In the genomic region with DNA sequence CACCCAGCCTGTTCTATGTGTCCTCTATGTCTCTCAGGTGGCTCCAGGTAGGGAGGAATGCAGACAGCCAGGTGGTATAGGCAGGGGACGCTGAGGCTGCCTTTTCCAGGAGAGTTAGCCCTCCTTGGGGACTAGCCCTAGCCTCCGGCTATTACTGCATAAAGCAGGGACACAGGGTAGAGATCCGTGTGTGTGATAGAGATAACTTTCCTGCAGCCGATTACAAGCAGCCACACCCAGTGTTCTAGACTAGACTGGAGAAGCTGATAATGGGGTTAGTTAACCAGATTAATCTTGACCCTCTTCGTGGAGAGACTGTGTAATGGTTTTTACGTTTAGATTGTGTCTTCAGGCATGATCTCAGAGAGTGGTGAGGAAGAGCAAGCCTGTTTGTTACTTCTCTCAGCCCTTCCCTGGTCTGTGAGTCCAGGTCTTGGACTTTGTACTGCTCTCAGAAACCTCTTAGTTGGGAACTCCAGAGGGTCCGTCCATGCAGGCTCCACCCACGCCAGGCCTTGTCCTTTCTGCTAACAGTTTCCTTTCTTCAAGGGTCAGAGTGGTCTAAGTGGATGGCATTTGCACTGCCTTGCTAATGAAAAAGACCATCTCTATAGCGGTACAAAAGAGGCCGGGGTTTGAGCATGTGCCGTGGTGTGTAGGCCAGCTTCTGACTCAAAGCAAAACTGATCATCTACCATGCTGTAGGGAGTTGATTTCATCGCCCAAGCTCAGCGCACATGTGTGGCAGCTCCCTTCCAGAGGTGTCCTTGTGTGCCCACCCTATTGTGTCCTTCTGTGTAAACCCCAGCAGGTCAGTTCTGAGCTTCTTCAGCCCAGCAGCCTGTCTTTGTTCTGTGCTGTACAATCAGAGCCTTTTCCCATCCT, we compare ENCODE assay signal across 14 mouse cellular contexts. TPM values are rescaled to one million over a fixed set of nuclear protein-coding genes. Genes with fewer than 3 reads are reported as not detected.
A peak's percentile ranks its signal among the peaks of the same experiment; 100 is the strongest.
DNase-seq lines count a peak whose midpoint lies in the region; ATAC-seq and TF ChIP-seq lines count a peak whose summit lies in the region.
"Had no signal": no experiment of that assay in that cellular context is flagged by ENCODE, and none has a peak within 500 bp of the region (broad histone marks: within the 10 kb centered on the region; RNA-seq: fewer than 3 reads in every experiment).

No protein-coding gene starts in this region.

- DNase-seq in kidney, adult 11 months, result peak; percentile 37
- DNase-seq in MN1 (ENCODE audit: low spot score), result peak; percentile 18
- DNase-seq in kidney, postnatal 25 days, result peak; percentile 13 to 60
- no peak for DNase-seq in thymus, adult 18-20 months
- DNase-seq in lung, postnatal 0 days (ENCODE audit: low spot score), result no peak
- DNase-seq: cerebellum, adult 11-12 months; embryo, embryonic 11 days; lung, embryonic 14.5 days; right cerebral cortex, postnatal 14 days had no signal

- TF ChIP-seq EP300 in lung, postnatal 0 days (IDR thresholded peaks at IDR 0.05), result no peak

- TF ChIP-seq CTCF in lung, postnatal 0 days (IDR thresholded peaks at IDR 0.05), result no peak

- no peaks in the 10 kb centered on the region for H3K9me3 ChIP-seq in kidney, embryonic 15.5 days (replicated peaks)
- H3K9me3 ChIP-seq in midbrain, embryonic 16.5 days (replicated peaks; ENCODE audit: control insufficient read depth, low read length, poor library complexity, severe bottlenecking), result no peaks in the 10 kb centered on the region
- no peaks in the 10 kb centered on the region for H3K9me3 ChIP-seq in lung, postnatal 0 days (ENCODE audit: low read length)
- H3K9me3 ChIP-seq: hindbrain, embryonic 13.5 days; megakaryocyte, embryonic 14.5 days had no signal

- H3K4me2 ChIP-seq in kidney, embryonic 15.5 days, result no peak overlapping the region
- H3K4me2 ChIP-seq in midbrain, embryonic 16.5 days (ENCODE audit: low read length), result no peak overlapping the region
- no peak overlapping the region for H3K4me2 ChIP-seq in lung, postnatal 0 days (replicated peaks; ENCODE audit: low read depth, low read length)
- H3K4me2 ChIP-seq: hindbrain, embryonic 13.5 days; lung, embryonic 14.5 days had no signal

- ATAC-seq in kidney, embryonic 15.5 days (replicated peaks; ENCODE audit: low FRiP score), result no peak
- ATAC-seq in megakaryocyte progenitor cell, adult 5-6 weeks (replicated peaks; ENCODE audit: poor library complexity), result 0 out of 2 replicates have a peak, but pooled peaks have one; percentile 2
- ATAC-seq in midbrain, embryonic 16.5 days, result no peak
- no peak for ATAC-seq in lung, postnatal 0 days

- WGBS in kidney, embryonic 15.5 days, result 80% methylated on average over 13 of the region's 13 CpGs
- 78% methylated on average over 13 of the region's 13 CpGs for WGBS in midbrain, embryonic 16.5 days
- whole genome bisulfite sequencing in lung, postnatal 0 days, result 61% methylated on average over 13 of the region's 13 CpGs

- no peak overlapping the region for H3K27ac ChIP-seq in kidney, embryonic 15.5 days
- no peak overlapping the region for H3K27ac ChIP-seq in midbrain, embryonic 16.5 days (ENCODE audit: low read length)
- no peak overlapping the region for H3K27ac ChIP-seq in lung, postnatal 0 days (ENCODE audit: low read length)
- H3K27ac ChIP-seq: hindbrain, embryonic 13.5 days had no signal

- no peaks in the 10 kb centered on the region for H3K27me3 ChIP-seq in kidney, embryonic 15.5 days
- H3K27me3 ChIP-seq in midbrain, embryonic 16.5 days (ENCODE audit: control insufficient read depth, insufficient read depth, low read depth, low read length), result no peaks in the 10 kb centered on the region
- H3K27me3 ChIP-seq in lung, postnatal 0 days (replicated peaks; ENCODE audit: insufficient read depth, low read length), result no peaks in the 10 kb centered on the region
- H3K27me3 ChIP-seq: hindbrain, embryonic 13.5 days; megakaryocyte, embryonic 14.5 days had no signal

- H3K9ac ChIP-seq in kidney, embryonic 15.5 days, result no peak overlapping the region
- no peak overlapping the region for H3K9ac ChIP-seq in midbrain, embryonic 16.5 days (ENCODE audit: low read depth, low read length)
- H3K9ac ChIP-seq in lung, postnatal 0 days (replicated peaks; ENCODE audit: low read depth), result no peak overlapping the region
- H3K9ac ChIP-seq: hindbrain, embryonic 13.5 days; lung, embryonic 14.5 days had no signal

- H3K36me3 ChIP-seq in kidney, embryonic 15.5 days, result peaks cover 27% of the 10 kb centered on the region
- peaks cover 6% of the 10 kb centered on the region; the same call in 1 of the 2 replicates for H3K36me3 ChIP-seq in midbrain, embryonic 16.5 days (ENCODE audit: control insufficient read depth, insufficient read depth, low read length)
- H3K36me3 ChIP-seq in lung, postnatal 0 days (ENCODE audit: insufficient read depth, low read length), result no peaks in the 10 kb centered on the region

- peaks cover 23% of the 10 kb centered on the region for H3K4me1 ChIP-seq in kidney, embryonic 15.5 days
- H3K4me1 ChIP-seq in midbrain, embryonic 16.5 days (ENCODE audit: control insufficient read depth, insufficient read depth, low read length), result peaks cover 17% of the 10 kb centered on the region
- H3K4me1 ChIP-seq in lung, postnatal 0 days (ENCODE audit: insufficient read depth, low read depth, low read length), result peaks cover 10% of the 10 kb centered on the region

- no peak overlapping the region for H3K4me3 ChIP-seq in kidney, embryonic 15.5 days (replicated peaks)
- H3K4me3 ChIP-seq in midbrain, embryonic 16.5 days (ENCODE audit: low read depth, low read length), result no peak overlapping the region
- H3K4me3 ChIP-seq in lung, postnatal 0 days (ENCODE audit: low read depth, low read length), result no peak overlapping the region
- H3K4me3 ChIP-seq: hindbrain, embryonic 13.5 days; megakaryocyte, embryonic 14.5 days had no signal

RNA-seq across cellular contexts. Expression of gene Prep, which starts 4.2 kb away (rescaled TPM):
- 24.8 and 25.5 TPM in 2 replicates for polyA plus RNA-seq in kidney, embryonic 15.5 days (2015; fragmentation: Nextera tagmentation; extraction: Ambion mirVana)
- total RNA-seq in megakaryocyte progenitor cell, adult 5-6 weeks (2015), result 10.0 and 10.4 TPM in 2 replicates
- 12.7 and 13.3 TPM in 2 replicates for total RNA-seq in megakaryocyte progenitor cell, adult 5-6 weeks (2017)
- polyA plus RNA-seq in midbrain, embryonic 16.5 days (2015; fragmentation: Nextera tagmentation; extraction: Ambion mirVana), result 26.1 and 26.3 TPM in 2 replicates
- polyA plus RNA-seq in lung, postnatal 0 days (2015; fragmentation: Nextera tagmentation; extraction: Ambion mirVana), result 20.1 and 22.6 TPM in 2 replicates

Comparison
In these comparisons a context has a peak if more than half of its experiments do, and no peak if none do; other contexts are left out.
1. DNase-seq: peak in kidney, adult 11 months (single experiment), MN1 (single experiment) and kidney, postnatal 25 days (2 of 2); none in thymus, adult 18-20 months (0 of 2) and lung, postnatal 0 days (single experiment).